Mouse (Mus musculus) stomach, embryonic 16.5 days (tissue): ENCODE measurements around the gene Creb3l2. TPM values are rescaled to one million over a fixed set of nuclear protein-coding genes. Genes with fewer than 3 reads are reported as not detected.

Source experiments
- ATAC-seq: fragments of 200-750 bp; cut with Nextera tagmentation; 2 replicates; pipeline ENCODE4 v1.8.0; 2017; ENCODE audit warnings: moderate number of reproducible peaks, moderate TSS enrichment; ENCODE audit not compliant: insufficient read depth, low FRiP score
- H3K27ac ChIP-seq: fragments of 300-500 bp; sonication (generic); 2 replicates; pipeline ENCODE4 v1.5.1; 2014; ENCODE audit warnings: low read length
- H3K27me3 ChIP-seq: fragments of 300-500 bp; sonication (generic); 2 replicates; pipeline ENCODE4 v1.6.1; 2014; ENCODE audit warnings: low read length, control low read depth, mixed read lengths; ENCODE audit not compliant: control insufficient read depth, insufficient read depth
- H3K36me3 ChIP-seq: fragments of 300-500 bp; sonication (generic); 2 replicates; pipeline ENCODE4 v1.6.1; 2014; ENCODE audit warnings: low read length; ENCODE audit not compliant: control insufficient read depth, insufficient read depth
- H3K4me1 ChIP-seq: fragments of 300-500 bp; sonication (generic); 2 replicates; pipeline ENCODE4 v1.6.1; 2014; ENCODE audit warnings: low read length, control low read depth, mixed read lengths; ENCODE audit not compliant: control insufficient read depth, insufficient read depth
- H3K4me2 ChIP-seq: fragments of 300-500 bp; sonication (generic); 2 replicates; pipeline ENCODE4 v1.6.1; 2014; ENCODE audit warnings: low read depth, low read length, mixed read lengths
- H3K4me3 ChIP-seq: fragments of 300-500 bp; sonication (generic); replicated peaks from 2 replicates; pipeline ENCODE4 v1.5.1; 2014; ENCODE audit warnings: mild to moderate bottlenecking, low read length
- H3K9ac ChIP-seq: fragments of 300-500 bp; sonication (generic); 2 replicates; pipeline ENCODE4 v1.6.1; 2014; ENCODE audit warnings: low read length
- H3K9me3 ChIP-seq: fragments of 300-500 bp; sonication (generic); replicated peaks from 2 replicates; pipeline ENCODE4 v1.6.1; 2016; ENCODE audit warnings: low read length, control low read depth; ENCODE audit not compliant: control insufficient read depth
- WGBS: fragments of 180-500 bp; shearing (Covaris S2); extraction: QIAGEN DNeasy Blood & Tissue Kit; methylation state at CpG from one replicate; pipeline ENCODE4 v1.1.7; 2014; 5-methylcytosine and 5-hydroxymethylcytosine counted together
- polyA plus RNA-seq: library from polyadenylated mRNA; unstranded; fragments of >200 nt; fragmentation: Nextera tagmentation; extraction: Ambion mirVana; gene quantifications from 2 replicates; pipeline ENCODE4 v1.2.1, GENCODE M21; 2015

The Creb3l2 gene
- polyA plus RNA-seq, 1 experiment from 2014 or later = 20.3 TPM

DNA sequence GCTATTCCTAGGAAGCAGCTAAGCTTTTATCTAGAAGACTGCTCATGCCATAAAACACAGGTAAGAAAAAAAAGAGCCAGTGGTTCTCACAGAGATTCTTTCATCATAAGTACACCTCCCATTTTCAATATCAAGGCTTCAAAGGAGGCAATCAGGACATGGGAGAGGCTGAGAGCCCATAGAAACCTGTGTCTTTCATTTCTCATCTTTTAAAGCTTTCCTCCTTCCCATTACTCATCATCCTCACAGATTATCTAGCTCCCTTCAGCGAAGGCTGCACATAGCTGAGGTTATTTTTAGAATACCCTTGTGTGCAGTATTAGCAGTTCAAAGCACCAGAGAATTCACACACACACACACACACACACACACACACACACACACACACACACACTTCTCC lies 159.3 kb downstream of the Creb3l2 start:
- no peaks in the 10 kb centered on the region for H3K36me3 ChIP-seq
- H3K4me1 ChIP-seq = no peaks in the 10 kb centered on the region
- ATAC-seq = no peak
- no peaks in the 10 kb centered on the region for H3K9me3 ChIP-seq
- no peak overlapping the region for H3K4me3 ChIP-seq
- no peak overlapping the region for H3K9ac ChIP-seq
- no peak overlapping the region for H3K27ac ChIP-seq
- H3K4me2 ChIP-seq = no peak overlapping the region
- WGBS = 41% methylated on average over 1 of the region's 1 CpGs
- no peaks in the 10 kb centered on the region for H3K27me3 ChIP-seq

Other genes with a start within 250 kb of the Creb3l2 start
- gene Dgki, start 142.0 kb downstream of the Creb3l2 start, polyA plus RNA-seq = 0.82 and 0.94 TPM in 2 replicates
- 0.56 and 0.76 TPM in 2 replicates for gene Akr1d1, start 88.0 kb upstream of the Creb3l2 start, polyA plus RNA-seq